Mouse (Mus musculus) CH12.LX (cell line): ENCODE results near the gene Nme6.
A peak's percentile ranks its signal among the peaks of the same experiment; 100 is the strongest.

Experiments
- CTCF ChIP-seq, 2 experiments: IDR thresholded peaks in 1 of 2; conservative IDR thresholded peaks in 1 of 2; 2 replicates each; pipeline ENCODE4 v1.5.1; 2011 to 2012; ENCODE audit warnings: low read depth in 2 of 2, low read length in 2 of 2, improper control_type of control experiment in 1 of 2, inconsistent platforms in 1 of 2, mild to moderate bottlenecking in 1 of 2, moderate library complexity in 1 of 2
- EP300 ChIP-seq: IDR thresholded peaks from 2 replicates; pipeline ENCODE4 v1.6.1; 2011; ENCODE audit warnings: low read length, improper control_type of control experiment
- GABPA ChIP-seq: IDR thresholded peaks from 2 replicates; pipeline ENCODE4 v1.6.1; 2012; ENCODE audit warnings: low read depth, low read length, improper control_type of control experiment, inconsistent platforms; ENCODE audit not compliant: insufficient replicate concordance
- JUN ChIP-seq: IDR thresholded peaks from 2 replicates; pipeline ENCODE4 v1.6.1; 2011; ENCODE audit warnings: low read depth, mild to moderate bottlenecking, low read length, improper control_type of control experiment, moderate library complexity; ENCODE audit not compliant: insufficient read depth
- MXI1 ChIP-seq: IDR thresholded peaks from 2 replicates; pipeline ENCODE4 v1.6.1; 2011; ENCODE audit warnings: mild to moderate bottlenecking, low read depth, low read length, improper control_type of control experiment
- POLR2A ChIP-seq: IDR thresholded peaks from 2 replicates; pipeline ENCODE4 v1.6.1; 2011; ENCODE audit warnings: low read depth, mild to moderate bottlenecking, improper control_type of control experiment, low read length
- RAD21 ChIP-seq: IDR thresholded peaks from 2 replicates; pipeline ENCODE4 v1.6.1; 2011; ENCODE audit warnings: low read depth, mild to moderate bottlenecking, low read length, improper control_type of control experiment, moderate library complexity
- RCOR1 ChIP-seq: conservative IDR thresholded peaks from 2 replicates; pipeline ENCODE4 v1.6.1; 2012; ENCODE audit warnings: low read depth, mild to moderate bottlenecking, inconsistent platforms, low read length, improper control_type of control experiment
- SIN3A ChIP-seq: IDR thresholded peaks from 2 replicates; pipeline ENCODE4 v1.6.1; 2012; ENCODE audit warnings: low read length, improper control_type of control experiment, inconsistent platforms
- TCF12 ChIP-seq: IDR thresholded peaks from 2 replicates; pipeline ENCODE4 v1.6.1; 2014; ENCODE audit warnings: low read depth, mild to moderate bottlenecking, inconsistent platforms, low read length, improper control_type of control experiment
- UBTF ChIP-seq: IDR thresholded peaks from 2 replicates; pipeline ENCODE4 v1.6.1; 2012; ENCODE audit warnings: low read depth, mild to moderate bottlenecking, inconsistent platforms, low read length, improper control_type of control experiment, moderate library complexity
- USF1 ChIP-seq: IDR thresholded peaks from 2 replicates; pipeline ENCODE4 v1.6.1; 2014; ENCODE audit warnings: low read depth, mild to moderate bottlenecking, inconsistent platforms, low read length, improper control_type of control experiment
- ZNF384 ChIP-seq: IDR thresholded peaks from 2 replicates; pipeline ENCODE4 v1.6.1; 2012; ENCODE audit warnings: low read depth, low read length, improper control_type of control experiment, inconsistent platforms

DNA sequence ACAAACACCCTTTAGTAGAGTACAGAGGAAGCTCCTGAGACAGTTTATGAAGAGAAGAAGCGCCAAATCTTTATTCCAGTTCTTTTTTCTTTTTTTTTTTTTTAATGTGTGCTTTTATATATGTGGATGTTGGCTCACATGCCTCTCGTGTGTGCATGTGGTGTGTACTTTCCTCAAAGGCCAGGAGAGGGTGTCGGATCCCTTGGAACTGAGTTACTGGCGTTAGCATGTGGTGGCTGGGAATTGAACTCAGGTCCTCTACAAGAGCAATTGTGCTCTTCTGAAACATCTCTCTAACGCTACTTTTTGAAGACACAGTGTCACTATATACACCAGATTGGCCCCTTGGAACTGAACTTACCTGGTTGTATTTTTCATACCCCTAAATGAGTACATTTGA, 45.1 kb downstream of the Nme6 start:
- TF ChIP-seq CTCF (conservative IDR thresholded peaks at IDR 0.05 in 1 of 2, IDR thresholded peaks at IDR 0.05 in 1 of 2; ENCODE audit: low read depth in 2 of 2, low read length in 2 of 2) (peak in 1 of 2 experiments; percentile 28; a peak in 2 of 4 replicates), RCOR1 (no peak), POLR2A (no peak), GABPA (no peak), EP300 (no peak), TCF12 (no peak), UBTF (no peak), MXI1 (no peak), RAD21 (no peak; the same call in 1 of the 2 replicates), ZNF384 (no peak), JUN (no peak), USF1 (no peak), SIN3A (no peak)
